Mouse (Mus musculus): ENCODE data around the gene Acly. TPM values are rescaled to one million over a fixed set of nuclear protein-coding genes. Genes with fewer than 3 reads are reported as not detected.

The Acly gene
- polyA plus RNA-seq, 1 experiment from 2014 or later: 224 TPM

GRCm38 (mm10) chr11:100550101-100550500 is 22.3 kb upstream of the Acly start:
- H3K4me2 ChIP-seq (replicated peaks): no peak overlapping the region
- H3K27ac ChIP-seq: no peak overlapping the region
- H3K4me1 ChIP-seq (replicated peaks; ENCODE audit: control insufficient read depth, insufficient read depth, low read length): peaks cover 9% of the 10 kb centered on the region
- 71% methylated on average over 6 of the region's 6 CpGs for WGBS
- no peaks in the 10 kb centered on the region for H3K36me3 ChIP-seq (replicated peaks; ENCODE audit: control insufficient read depth, insufficient read depth)
- H3K27me3 ChIP-seq (ENCODE audit: control insufficient read depth, insufficient read depth, low read length): no peaks in the 10 kb centered on the region
- DNase-seq (ENCODE audit: low spot score) (no peak), ATAC-seq (ENCODE audit: low FRiP score) (no peak)
- H3K4me3 ChIP-seq (replicated peaks; ENCODE audit: low read length): no peak overlapping the region
- no peaks in the 10 kb centered on the region for H3K9me3 ChIP-seq (ENCODE audit: control insufficient read depth, low read length)
- no peak overlapping the region for H3K9ac ChIP-seq

DNA sequence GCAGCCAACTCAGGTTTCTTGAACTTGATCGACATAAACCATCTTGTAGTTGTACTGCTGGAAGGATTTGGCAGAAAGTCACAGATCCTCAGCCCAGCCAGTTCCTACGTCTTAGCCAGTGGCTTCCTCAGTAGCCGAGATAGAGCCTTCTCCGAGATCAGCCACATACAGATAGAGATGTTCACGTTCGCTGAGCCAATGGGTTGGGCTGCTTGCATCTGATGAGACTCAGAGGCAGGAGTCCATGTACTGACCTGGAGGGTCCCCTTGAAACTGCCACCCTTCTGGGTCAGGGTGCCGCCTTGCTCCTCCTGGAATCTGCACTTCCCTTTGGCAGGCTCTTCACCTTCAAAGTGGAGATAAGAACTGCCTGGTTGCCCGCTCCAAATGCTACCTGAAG is 21.7 kb upstream of the Acly start:
- Histone ChIP-seq H3K27me3 (ENCODE audit: control insufficient read depth, insufficient read depth, low read length) (no peaks in the 10 kb centered on the region), H3K4me2 (replicated peaks) (no peak overlapping the region), H3K9ac (no peak overlapping the region), H3K27ac (no peak overlapping the region), H3K4me3 (replicated peaks; ENCODE audit: low read length) (no peak overlapping the region), H3K4me1 (replicated peaks; ENCODE audit: control insufficient read depth, insufficient read depth, low read length) (peaks cover 15% of the 10 kb centered on the region), H3K36me3 (replicated peaks; ENCODE audit: control insufficient read depth, insufficient read depth) (no peaks in the 10 kb centered on the region), H3K9me3 (ENCODE audit: control insufficient read depth, low read length) (no peaks in the 10 kb centered on the region)
- WGBS: 90% methylated on average over 8 of the region's 8 CpGs
- no peak for DNase-seq (ENCODE audit: low spot score)
- ATAC-seq (ENCODE audit: low FRiP score): no peak

GRCm38 (mm10) chr11:100548141-100548540 is 20.3 kb upstream of the Acly start:
- ATAC-seq (ENCODE audit: low FRiP score): no peak

GRCm38 (mm10) chr11:100546955-100547354 is 19.2 kb upstream of the Acly start:
- no peak overlapping the region for H3K27ac ChIP-seq
- WGBS: 88% methylated on average over 6 of the region's 6 CpGs
- no peak for ATAC-seq (ENCODE audit: low FRiP score)
- H3K27me3 ChIP-seq (ENCODE audit: control insufficient read depth, insufficient read depth, low read length): no peaks in the 10 kb centered on the region
- no peak for DNase-seq (ENCODE audit: low spot score)
- H3K9ac ChIP-seq: no peak overlapping the region
- no peaks in the 10 kb centered on the region for H3K9me3 ChIP-seq (ENCODE audit: control insufficient read depth, low read length)
- no peak overlapping the region for H3K4me2 ChIP-seq (replicated peaks)
- no peaks in the 10 kb centered on the region for H3K36me3 ChIP-seq (replicated peaks; ENCODE audit: control insufficient read depth, insufficient read depth)
- H3K4me1 ChIP-seq (replicated peaks; ENCODE audit: control insufficient read depth, insufficient read depth, low read length): peaks cover 15% of the 10 kb centered on the region
- H3K4me3 ChIP-seq (replicated peaks; ENCODE audit: low read length): no peak overlapping the region

More at GRCm38 (mm10) chr11:100548141-100548540, 20.3 kb upstream of the Acly start:
- Histone ChIP-seq H3K4me1 (replicated peaks; ENCODE audit: control insufficient read depth, insufficient read depth, low read length) (peaks cover 15% of the 10 kb centered on the region), H3K36me3 (replicated peaks; ENCODE audit: control insufficient read depth, insufficient read depth) (no peaks in the 10 kb centered on the region), H3K27me3 (ENCODE audit: control insufficient read depth, insufficient read depth, low read length) (no peaks in the 10 kb centered on the region), H3K4me3 (replicated peaks; ENCODE audit: low read length) (no peak overlapping the region), H3K9me3 (ENCODE audit: control insufficient read depth, low read length) (no peaks in the 10 kb centered on the region), H3K9ac (no peak overlapping the region), H3K27ac (no peak overlapping the region), H3K4me2 (replicated peaks) (no peak overlapping the region)
- no peak for DNase-seq (ENCODE audit: low spot score)
- 81% methylated on average over 6 of the region's 6 CpGs for WGBS

DNA sequence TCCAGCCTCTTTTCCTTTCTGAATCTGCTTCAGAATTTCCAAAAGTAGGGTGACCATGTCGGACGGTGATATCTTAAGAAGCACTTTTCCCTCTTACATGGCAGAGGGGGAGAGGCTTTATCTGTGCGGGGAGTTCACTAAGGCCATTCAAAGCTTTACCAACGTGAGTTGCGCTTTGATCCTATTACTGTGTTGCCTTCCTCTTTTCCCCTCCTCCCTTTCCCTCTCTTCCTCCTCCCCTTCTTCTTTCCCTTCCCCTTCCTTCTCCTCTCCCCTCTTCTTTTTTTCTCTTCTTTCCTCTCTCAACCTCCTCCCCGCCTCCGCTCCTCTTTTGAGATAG is 17.9 kb upstream of the Acly start:
- no peaks in the 10 kb centered on the region for H3K27me3 ChIP-seq (ENCODE audit: control insufficient read depth, insufficient read depth, low read length)
- DNase-seq (ENCODE audit: low spot score): no peak
- peaks cover 15% of the 10 kb centered on the region for H3K4me1 ChIP-seq (replicated peaks; ENCODE audit: control insufficient read depth, insufficient read depth, low read length)
- peak overlapping the region; percentile 64 for H3K4me2 ChIP-seq (replicated peaks)
- WGBS: 30% methylated on average over 7 of the region's 7 CpGs
- peak overlapping the region; percentile 38 for H3K4me3 ChIP-seq (replicated peaks; ENCODE audit: low read length)
- H3K9me3 ChIP-seq (ENCODE audit: control insufficient read depth, low read length): no peaks in the 10 kb centered on the region
- peak; percentile 64 for ATAC-seq (ENCODE audit: low FRiP score)
- no peaks in the 10 kb centered on the region for H3K36me3 ChIP-seq (replicated peaks; ENCODE audit: control insufficient read depth, insufficient read depth)
- peak overlapping the region; percentile 58 for H3K9ac ChIP-seq
- peak overlapping the region; percentile 75; the same call in 1 of the 2 replicates for H3K27ac ChIP-seq

GRCm38 (mm10) chr11:100544832-100545745 is 17.3 kb upstream of the Acly start, which contains the start of gene Ttc25:
Ttc25 (plus strand) TSS chr11:100545607.
- Histone ChIP-seq H3K9me3 (ENCODE audit: control insufficient read depth, low read length) (no peaks in the 10 kb centered on the region), H3K27me3 (ENCODE audit: control insufficient read depth, insufficient read depth, low read length) (no peaks in the 10 kb centered on the region), H3K4me1 (replicated peaks; ENCODE audit: control insufficient read depth, insufficient read depth, low read length) (peaks cover 15% of the 10 kb centered on the region), H3K27ac (peak within 1 kb of the TSS; percentile 75), H3K4me2 (replicated peaks) (peak within 1 kb of the TSS; percentile 64), H3K4me3 (replicated peaks; ENCODE audit: low read length) (peak within 1 kb of the TSS; percentile 38), H3K36me3 (replicated peaks; ENCODE audit: control insufficient read depth, insufficient read depth) (no peaks in the 10 kb centered on the region), H3K9ac (peak within 1 kb of the TSS; percentile 58)
- WGBS: 4% methylated on average over 28 of the region's 28 CpGs
- DNase-seq (ENCODE audit: low spot score) (peak; percentile 80), ATAC-seq (ENCODE audit: low FRiP score) (peak; percentile 91)

DNA sequence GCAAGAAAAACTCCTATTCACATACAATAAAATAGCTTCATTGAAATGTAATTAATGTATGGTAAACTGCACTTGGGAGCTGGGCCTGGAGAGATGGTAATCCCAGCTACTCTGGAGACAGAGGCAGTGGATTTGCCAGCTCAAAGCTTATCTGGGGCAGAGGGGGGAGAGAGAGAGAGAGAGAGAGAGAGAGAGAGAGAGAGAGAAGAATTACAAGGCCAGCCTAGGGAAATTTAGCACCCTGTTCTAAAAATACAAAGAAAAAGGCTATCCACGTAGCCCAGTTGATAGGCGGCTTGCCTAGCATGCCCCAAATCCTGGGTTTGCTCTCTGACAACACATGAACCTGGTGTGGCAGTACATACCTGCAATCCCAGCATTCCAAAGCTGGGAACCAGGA is 13.8 kb upstream of the Acly start:
- Histone ChIP-seq H3K9ac (no peak overlapping the region), H3K27ac (no peak overlapping the region), H3K4me1 (replicated peaks; ENCODE audit: control insufficient read depth, insufficient read depth, low read length) (peaks cover 15% of the 10 kb centered on the region), H3K36me3 (replicated peaks; ENCODE audit: control insufficient read depth, insufficient read depth) (no peaks in the 10 kb centered on the region), H3K27me3 (ENCODE audit: control insufficient read depth, insufficient read depth, low read length) (no peaks in the 10 kb centered on the region), H3K4me2 (replicated peaks) (no peak overlapping the region), H3K9me3 (ENCODE audit: control insufficient read depth, low read length) (no peaks in the 10 kb centered on the region), H3K4me3 (replicated peaks; ENCODE audit: low read length) (no peak overlapping the region)
- no peak for ATAC-seq (ENCODE audit: low FRiP score)
- no peak for DNase-seq (ENCODE audit: low spot score)
- WGBS: 81% methylated on average over 2 of the region's 2 CpGs

DNA sequence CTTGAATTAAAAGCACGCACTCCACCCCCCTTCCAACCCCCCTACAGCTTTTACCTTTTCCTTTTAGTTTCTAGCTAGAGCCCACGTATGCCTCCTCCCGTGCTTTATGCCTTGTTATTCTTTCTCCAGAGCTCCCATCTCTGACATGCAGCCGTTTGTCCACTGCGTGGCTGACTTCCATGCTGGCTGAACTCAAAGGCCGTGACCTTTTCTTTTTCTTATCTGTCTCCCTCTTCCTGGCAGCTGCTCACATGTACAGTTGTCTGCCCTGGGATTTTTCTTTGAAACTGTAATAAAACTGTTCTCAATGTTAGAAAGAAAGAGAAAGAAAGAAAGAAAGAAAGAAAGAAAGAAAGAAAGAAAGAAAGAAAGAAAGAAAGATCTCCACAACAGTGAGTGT is 13.2 kb upstream of the Acly start:
- H3K9ac ChIP-seq: no peak overlapping the region
- H3K4me1 ChIP-seq (replicated peaks; ENCODE audit: control insufficient read depth, insufficient read depth, low read length): peaks cover 11% of the 10 kb centered on the region
- H3K4me2 ChIP-seq (replicated peaks): no peak overlapping the region
- H3K4me3 ChIP-seq (replicated peaks; ENCODE audit: low read length): no peak overlapping the region
- no peaks in the 10 kb centered on the region for H3K36me3 ChIP-seq (replicated peaks; ENCODE audit: control insufficient read depth, insufficient read depth)
- no peaks in the 10 kb centered on the region for H3K9me3 ChIP-seq (ENCODE audit: control insufficient read depth, low read length)
- H3K27me3 ChIP-seq (ENCODE audit: control insufficient read depth, insufficient read depth, low read length): no peaks in the 10 kb centered on the region
- ATAC-seq (ENCODE audit: low FRiP score): no peak
- DNase-seq (ENCODE audit: low spot score): no peak
- WGBS: 47% methylated on average over 6 of the region's 6 CpGs
- H3K27ac ChIP-seq: no peak overlapping the region

GRCm38 (mm10) chr11:100536466-100536865 is 8.7 kb upstream of the Acly start:
- H3K27ac ChIP-seq: no peak overlapping the region

More at GRCm38 (mm10) chr11:100536466-100536865, 8.7 kb upstream of the Acly start:
- Histone ChIP-seq H3K9ac (no peak overlapping the region), H3K4me3 (replicated peaks; ENCODE audit: low read length) (no peak overlapping the region), H3K27me3 (ENCODE audit: control insufficient read depth, insufficient read depth, low read length) (no peaks in the 10 kb centered on the region), H3K4me1 (replicated peaks; ENCODE audit: control insufficient read depth, insufficient read depth, low read length) (no peaks in the 10 kb centered on the region), H3K9me3 (ENCODE audit: control insufficient read depth, low read length) (no peaks in the 10 kb centered on the region), H3K4me2 (replicated peaks) (no peak overlapping the region), H3K36me3 (replicated peaks; ENCODE audit: control insufficient read depth, insufficient read depth) (no peaks in the 10 kb centered on the region)
- ATAC-seq (ENCODE audit: low FRiP score) (no peak), DNase-seq (ENCODE audit: low spot score) (no peak)

Data from hindbrain, embryonic 14.5 days (tissue).